Mouse (Mus musculus): ENCODE data around the gene Pth1r. TPM values are rescaled to one million over a fixed set of nuclear protein-coding genes. Genes with fewer than 3 reads are reported as not detected.

Gene Pth1r
- polyA plus RNA-seq, 1 experiment from 2014 or later = 19.8 TPM

DNA sequence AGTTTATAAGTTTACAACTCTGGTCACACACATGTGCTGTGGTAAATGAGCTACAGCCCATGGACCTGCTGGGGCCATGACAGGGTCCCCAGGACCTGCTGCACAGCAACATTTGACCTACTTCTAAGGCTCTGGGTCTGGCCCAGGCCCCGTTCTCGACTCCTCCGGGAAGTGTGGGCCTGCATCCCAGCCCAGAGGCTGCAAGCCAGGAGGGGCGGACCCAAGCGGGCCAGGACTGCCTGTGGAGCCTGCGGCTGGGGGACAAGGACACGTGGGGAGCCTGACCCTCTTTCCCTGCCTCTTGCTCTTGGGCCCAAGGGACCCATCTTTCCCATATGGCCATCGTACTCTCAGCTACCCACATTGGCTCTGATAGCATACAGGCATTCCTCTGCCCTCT, 11.7 kb upstream of the Pth1r start:
- Histone ChIP-seq H3K4me3 (ENCODE audit: low read depth, low read length) (no peak overlapping the region), H3K9ac (replicated peaks; ENCODE audit: low read depth, low read length) (no peak overlapping the region), H3K4me2 (replicated peaks; ENCODE audit: low read depth, low read length) (no peak overlapping the region), H3K4me1 (ENCODE audit: control insufficient read depth, insufficient read depth, low read length) (no peaks in the 10 kb centered on the region), H3K27me3 (ENCODE audit: control insufficient read depth, insufficient read depth, low read length) (no peaks in the 10 kb centered on the region), H3K27ac (ENCODE audit: low read length) (no peak overlapping the region), H3K36me3 (ENCODE audit: control insufficient read depth, insufficient read depth, low read length) (no peaks in the 10 kb centered on the region), H3K9me3 (ENCODE audit: control insufficient read depth, low read depth, low read length) (no peaks in the 10 kb centered on the region)
- 73% methylated on average over 8 of the region's 8 CpGs for WGBS
- ATAC-seq (ENCODE audit: insufficient number of reproducible peaks, insufficient read depth, low FRiP score, low read depth) = no peak

DNA sequence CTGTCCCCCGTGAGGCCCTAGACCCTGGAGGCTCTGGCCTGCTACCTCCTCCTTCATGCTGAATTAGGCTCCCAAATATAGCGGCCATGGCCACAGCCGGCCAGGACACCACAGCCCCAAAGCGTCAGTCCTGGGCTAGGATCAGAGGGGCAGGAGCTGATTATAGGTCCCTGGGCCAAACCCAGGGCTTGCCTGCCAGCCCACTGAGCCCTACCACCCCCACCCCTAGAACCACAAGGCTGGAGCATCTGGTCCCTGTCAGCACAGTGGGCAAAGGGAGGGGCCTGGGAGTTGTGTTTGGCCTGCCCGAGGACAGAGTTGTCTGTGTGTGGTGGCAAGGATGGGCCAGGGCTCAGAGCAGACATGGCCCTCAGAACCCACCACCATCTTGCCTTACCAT, 10.9 kb upstream of the Pth1r start:
- Histone ChIP-seq H3K4me3 (ENCODE audit: low read depth, low read length) (no peak overlapping the region), H3K9me3 (ENCODE audit: control insufficient read depth, low read depth, low read length) (no peaks in the 10 kb centered on the region), H3K4me2 (replicated peaks; ENCODE audit: low read depth, low read length) (no peak overlapping the region), H3K4me1 (ENCODE audit: control insufficient read depth, insufficient read depth, low read length) (no peaks in the 10 kb centered on the region), H3K27ac (ENCODE audit: low read length) (no peak overlapping the region), H3K27me3 (ENCODE audit: control insufficient read depth, insufficient read depth, low read length) (no peaks in the 10 kb centered on the region), H3K36me3 (ENCODE audit: control insufficient read depth, insufficient read depth, low read length) (no peaks in the 10 kb centered on the region), H3K9ac (replicated peaks; ENCODE audit: low read depth, low read length) (no peak overlapping the region)
- ATAC-seq (ENCODE audit: insufficient number of reproducible peaks, insufficient read depth, low FRiP score, low read depth) = no peak
- 84% methylated on average over 5 of the region's 5 CpGs for WGBS

DNA sequence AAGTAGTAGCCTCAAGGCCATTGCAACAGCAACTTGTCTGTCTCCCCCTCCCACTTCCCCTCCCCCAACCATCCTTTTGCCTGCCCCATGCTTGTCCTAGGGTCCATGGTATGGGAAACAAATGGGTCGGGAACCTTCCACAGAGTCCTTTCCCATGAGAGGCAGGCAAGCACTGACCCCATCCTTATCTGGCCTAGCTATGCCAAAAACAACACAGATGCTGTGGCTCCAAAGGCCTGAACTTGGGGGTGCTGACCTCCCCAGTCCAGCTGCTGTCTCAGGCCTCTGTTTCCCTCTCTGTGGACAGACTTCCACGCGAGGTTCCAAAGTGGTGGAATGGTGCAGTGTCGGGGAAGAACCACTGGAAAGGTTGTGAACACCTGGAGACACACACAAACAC, 6.8 kb upstream of the Pth1r start:
- Histone ChIP-seq H3K27ac (ENCODE audit: low read length) (no peak overlapping the region), H3K4me3 (ENCODE audit: low read depth, low read length) (no peak overlapping the region), H3K9me3 (ENCODE audit: control insufficient read depth, low read depth, low read length) (no peaks in the 10 kb centered on the region), H3K27me3 (ENCODE audit: control insufficient read depth, insufficient read depth, low read length) (no peaks in the 10 kb centered on the region), H3K36me3 (ENCODE audit: control insufficient read depth, insufficient read depth, low read length) (no peaks in the 10 kb centered on the region), H3K9ac (replicated peaks; ENCODE audit: low read depth, low read length) (no peak overlapping the region), H3K4me1 (ENCODE audit: control insufficient read depth, insufficient read depth, low read length) (peaks cover 9% of the 10 kb centered on the region; the same call in 1 of the 2 replicates), H3K4me2 (replicated peaks; ENCODE audit: low read depth, low read length) (no peak overlapping the region)
- ATAC-seq (ENCODE audit: insufficient number of reproducible peaks, insufficient read depth, low FRiP score, low read depth) = no peak
- 75% methylated on average over 4 of the region's 4 CpGs for WGBS

DNA sequence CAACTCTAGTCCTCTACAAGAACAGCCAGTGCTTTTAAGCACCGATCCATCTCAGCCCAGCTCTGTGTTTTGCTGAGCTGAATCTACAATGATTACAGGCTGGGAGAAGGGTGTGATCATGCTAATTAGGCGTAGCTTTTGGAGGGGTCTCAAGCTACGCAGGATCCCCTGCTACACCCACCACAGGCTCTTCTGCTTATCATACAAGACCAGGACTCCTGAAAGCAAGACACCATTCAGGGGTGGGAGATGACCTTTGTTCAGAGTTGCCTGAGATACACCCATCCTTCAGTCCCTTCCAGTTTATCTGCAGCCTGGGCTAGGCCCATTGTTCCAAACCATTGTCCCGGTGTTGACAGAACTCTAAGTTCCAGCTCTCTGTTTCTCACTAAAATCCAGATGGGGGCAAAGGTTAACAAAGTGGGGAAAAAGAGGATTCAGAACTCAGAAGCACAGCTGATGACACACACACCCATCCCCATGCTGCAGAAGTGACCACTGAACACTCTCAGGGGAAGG, 6.0 kb upstream of the Pth1r start:
- Histone ChIP-seq H3K27ac (ENCODE audit: low read length) (no peak overlapping the region), H3K4me3 (ENCODE audit: low read depth, low read length) (no peak overlapping the region), H3K4me2 (replicated peaks; ENCODE audit: low read depth, low read length) (no peak overlapping the region), H3K9ac (replicated peaks; ENCODE audit: low read depth, low read length) (no peak overlapping the region), H3K4me1 (ENCODE audit: control insufficient read depth, insufficient read depth, low read length) (peaks cover 9% of the 10 kb centered on the region; the same call in 1 of the 2 replicates), H3K27me3 (ENCODE audit: control insufficient read depth, insufficient read depth, low read length) (no peaks in the 10 kb centered on the region), H3K9me3 (ENCODE audit: control insufficient read depth, low read depth, low read length) (no peaks in the 10 kb centered on the region), H3K36me3 (ENCODE audit: control insufficient read depth, insufficient read depth, low read length) (no peaks in the 10 kb centered on the region)
- ATAC-seq (ENCODE audit: insufficient number of reproducible peaks, insufficient read depth, low FRiP score, low read depth) = no peak
- WGBS = 77% methylated on average over 4 of the region's 4 CpGs

GRCm38 (mm10) chr9:110751412-110751811, 4.5 kb upstream of the Pth1r start:
- WGBS = 71% methylated on average over 5 of the region's 5 CpGs
- Histone ChIP-seq H3K9ac (replicated peaks; ENCODE audit: low read depth, low read length) (no peak overlapping the region), H3K4me1 (ENCODE audit: control insufficient read depth, insufficient read depth, low read length) (peaks cover 9% of the 10 kb centered on the region; the same call in 1 of the 2 replicates), H3K4me3 (ENCODE audit: low read depth, low read length) (no peak overlapping the region), H3K27me3 (ENCODE audit: control insufficient read depth, insufficient read depth, low read length) (no peaks in the 10 kb centered on the region), H3K36me3 (ENCODE audit: control insufficient read depth, insufficient read depth, low read length) (no peaks in the 10 kb centered on the region), H3K9me3 (ENCODE audit: control insufficient read depth, low read depth, low read length) (no peaks in the 10 kb centered on the region), H3K27ac (ENCODE audit: low read length) (no peak overlapping the region), H3K4me2 (replicated peaks; ENCODE audit: low read depth, low read length) (no peak overlapping the region)
- ATAC-seq (ENCODE audit: insufficient number of reproducible peaks, insufficient read depth, low FRiP score, low read depth) = no peak

DNA sequence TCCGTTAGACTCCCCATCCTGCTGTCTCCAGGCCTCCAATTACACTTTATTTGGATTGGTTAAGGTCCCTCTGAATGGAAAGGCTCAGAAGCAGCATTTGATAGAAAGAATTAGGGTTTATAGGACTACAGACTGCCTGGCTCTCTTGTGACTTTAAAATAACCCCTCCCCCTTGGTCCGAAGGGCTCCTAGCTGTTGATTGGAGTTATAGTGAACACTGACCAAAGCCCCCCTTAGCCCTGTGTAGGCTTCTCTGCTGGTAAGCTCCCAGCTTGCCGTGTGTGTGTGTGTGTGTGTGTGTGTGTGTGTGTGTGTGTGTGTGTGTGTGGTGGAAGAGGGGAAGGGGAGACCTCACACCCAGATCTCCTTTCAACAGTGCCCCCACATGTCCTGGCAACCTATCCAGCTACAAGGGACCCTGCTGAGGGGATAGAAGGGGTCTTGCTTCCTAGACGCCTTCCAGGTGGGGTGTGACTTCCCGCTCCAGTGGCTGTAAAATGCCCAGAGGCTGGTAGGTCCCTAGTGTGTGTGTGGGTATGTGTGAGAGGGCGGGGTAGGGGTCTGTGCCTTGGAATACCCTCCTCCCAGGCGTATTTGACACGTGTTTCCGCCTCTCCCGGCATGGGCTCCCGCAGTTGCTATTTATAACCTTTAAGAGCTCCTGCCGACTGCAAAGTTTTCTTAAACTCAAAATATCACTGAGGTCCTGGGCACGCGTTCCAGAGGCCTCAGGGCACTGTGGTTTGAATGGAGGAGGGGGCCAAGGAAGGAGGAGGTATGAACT, 3.7 kb upstream of the Pth1r start:
- Histone ChIP-seq H3K4me2 (replicated peaks; ENCODE audit: low read depth, low read length) (no peak overlapping the region), H3K27ac (ENCODE audit: low read length) (no peak overlapping the region), H3K9ac (replicated peaks; ENCODE audit: low read depth, low read length) (no peak overlapping the region), H3K9me3 (ENCODE audit: control insufficient read depth, low read depth, low read length) (no peaks in the 10 kb centered on the region), H3K27me3 (ENCODE audit: control insufficient read depth, insufficient read depth, low read length) (no peaks in the 10 kb centered on the region), H3K36me3 (ENCODE audit: control insufficient read depth, insufficient read depth, low read length) (no peaks in the 10 kb centered on the region), H3K4me3 (ENCODE audit: low read depth, low read length) (no peak overlapping the region), H3K4me1 (ENCODE audit: control insufficient read depth, insufficient read depth, low read length) (peaks cover 9% of the 10 kb centered on the region; the same call in 1 of the 2 replicates)
- 27% methylated on average over 14 of the region's 14 CpGs for WGBS
- peak; percentile 64; the same call in 1 of the 2 replicates for ATAC-seq (ENCODE audit: insufficient number of reproducible peaks, insufficient read depth, low FRiP score, low read depth)

DNA sequence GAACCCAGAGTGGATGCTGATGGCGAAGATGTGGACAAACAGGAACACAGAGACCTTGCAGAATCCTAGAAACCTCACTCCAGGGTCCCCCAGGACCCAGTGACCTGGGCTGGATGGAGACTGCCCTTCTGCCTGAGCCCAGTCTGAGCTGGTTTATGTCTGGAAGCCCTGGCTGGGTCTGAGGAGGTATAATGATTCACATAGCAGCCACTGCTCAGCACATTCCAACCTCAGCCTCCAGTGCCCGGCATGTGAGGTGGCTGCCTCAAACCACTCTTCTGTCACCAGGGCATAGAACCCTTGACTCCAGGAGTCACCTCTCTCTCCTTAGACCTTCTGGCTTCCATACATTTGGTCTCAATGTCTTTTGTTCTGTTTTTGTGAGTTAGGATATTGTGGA, 1.5 kb upstream of the Pth1r start:
- ATAC-seq (ENCODE audit: insufficient number of reproducible peaks, insufficient read depth, low FRiP score, low read depth) = no peak
- no peaks in the 10 kb centered on the region for H3K9me3 ChIP-seq (ENCODE audit: control insufficient read depth, low read depth, low read length)
- H3K36me3 ChIP-seq (ENCODE audit: control insufficient read depth, insufficient read depth, low read length) = no peaks in the 10 kb centered on the region
- no peak overlapping the region for H3K9ac ChIP-seq (replicated peaks; ENCODE audit: low read depth, low read length)
- H3K27me3 ChIP-seq (ENCODE audit: control insufficient read depth, insufficient read depth, low read length) = peaks cover 12% of the 10 kb centered on the region; the same call in 1 of the 2 replicates
- no peak overlapping the region for H3K4me3 ChIP-seq (ENCODE audit: low read depth, low read length)
- no peak overlapping the region for H3K4me2 ChIP-seq (replicated peaks; ENCODE audit: low read depth, low read length)
- H3K27ac ChIP-seq (ENCODE audit: low read length) = no peak overlapping the region
- H3K4me1 ChIP-seq (ENCODE audit: control insufficient read depth, insufficient read depth, low read length) = peaks cover 9% of the 10 kb centered on the region; the same call in 1 of the 2 replicates
- WGBS = 55% methylated on average over 2 of the region's 2 CpGs

DNA sequence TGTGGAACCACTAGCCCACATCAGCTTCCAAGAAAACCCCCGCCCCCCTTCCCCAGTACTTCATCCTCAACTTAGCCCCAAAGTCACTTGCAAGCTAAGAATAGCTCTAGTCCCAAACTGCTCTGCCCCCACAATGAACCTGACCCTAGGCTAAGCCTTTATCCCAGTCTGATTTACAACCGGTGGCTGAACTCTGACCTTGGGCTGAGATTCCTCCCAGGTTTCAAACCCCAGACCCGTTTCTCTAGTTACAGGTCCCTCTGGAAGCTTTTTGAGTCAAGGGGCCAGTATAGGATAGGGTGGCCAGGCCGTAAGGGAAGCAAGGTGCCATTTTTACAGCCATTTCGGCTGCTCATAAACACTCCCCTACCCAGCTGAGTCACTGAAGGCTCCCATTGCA, 707 bp downstream of the Pth1r start:
- no peak for ATAC-seq (ENCODE audit: insufficient number of reproducible peaks, insufficient read depth, low FRiP score, low read depth)
- no peaks in the 10 kb centered on the region for H3K9me3 ChIP-seq (ENCODE audit: control insufficient read depth, low read depth, low read length)
- H3K9ac ChIP-seq (replicated peaks; ENCODE audit: low read depth, low read length) = no peak overlapping the region
- H3K4me3 ChIP-seq (ENCODE audit: low read depth, low read length) = no peak overlapping the region
- no peak overlapping the region for H3K27ac ChIP-seq (ENCODE audit: low read length)
- WGBS = 41% methylated on average over 5 of the region's 5 CpGs
- H3K4me2 ChIP-seq (replicated peaks; ENCODE audit: low read depth, low read length) = no peak overlapping the region
- peaks cover 6% of the 10 kb centered on the region; the same call in 1 of the 2 replicates for H3K4me1 ChIP-seq (ENCODE audit: control insufficient read depth, insufficient read depth, low read length)
- no peaks in the 10 kb centered on the region for H3K36me3 ChIP-seq (ENCODE audit: control insufficient read depth, insufficient read depth, low read length)
- peaks cover 12% of the 10 kb centered on the region; the same call in 1 of the 2 replicates for H3K27me3 ChIP-seq (ENCODE audit: control insufficient read depth, insufficient read depth, low read length)

All from stomach, embryonic 14.5 days (tissue).